Mouse (Mus musculus) right cerebral cortex, adult 2 months (tissue): Measurements from ENCODE around the gene Dab2ip.

Experiments used
- DNase-seq, 2 experiments: peaks; one replicate each; pipeline ENCODE4 v3.0.0; 2021 to 2022; ENCODE audit warnings: low spot score in 2 of 2

Dab2ip gene

GRCm38 (mm10) chr2:35595102-35595501 lies 37.0 kb downstream of the Dab2ip start:
- DNase-seq = no peak

DNA sequence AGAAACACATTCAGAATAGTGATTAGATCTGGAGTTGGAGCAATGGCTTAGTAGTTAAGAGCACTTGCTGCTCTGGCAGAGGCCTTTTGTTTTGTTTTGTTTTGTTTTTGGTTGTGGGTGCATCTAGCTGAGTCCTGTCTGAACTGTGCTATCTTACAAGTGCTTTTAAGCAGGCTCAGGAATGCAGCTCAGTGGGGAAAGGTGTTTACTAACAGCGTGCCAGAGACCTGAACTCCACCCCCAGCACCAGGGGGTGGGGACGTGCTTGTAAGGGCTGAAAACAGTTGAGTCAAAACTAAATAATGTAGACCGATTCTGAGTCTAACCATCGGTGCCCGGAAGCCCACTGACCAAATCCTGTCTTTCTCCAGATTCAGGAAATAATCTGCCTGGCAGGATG lies 37.7 kb downstream of the Dab2ip start:
- no peak for DNase-seq

- no peak for DNase-seq
Measured at GRCm38 (mm10) chr2:35596796-35597195, 38.7 kb downstream of the Dab2ip start.

DNA sequence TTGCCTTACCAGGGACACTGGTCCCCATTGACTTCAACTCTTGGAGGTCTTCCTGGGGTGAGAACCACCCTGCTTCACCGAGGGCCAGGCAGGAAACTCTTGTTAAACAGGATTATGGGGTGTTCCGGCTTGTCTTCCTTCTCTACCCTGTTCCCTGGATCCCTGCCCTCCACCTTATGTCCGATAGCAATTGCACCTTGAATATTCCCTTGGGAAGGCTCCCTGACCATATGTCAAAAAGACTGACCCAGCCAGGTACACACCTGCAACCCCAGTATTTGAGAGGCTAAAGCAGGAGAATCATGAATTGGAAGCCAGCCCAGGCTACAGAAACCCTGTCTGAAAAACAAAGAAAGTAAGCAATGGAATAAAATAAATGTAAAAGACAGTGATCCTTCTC lies 40.8 kb downstream of the Dab2ip start:
- DNase-seq = no peak

DNA sequence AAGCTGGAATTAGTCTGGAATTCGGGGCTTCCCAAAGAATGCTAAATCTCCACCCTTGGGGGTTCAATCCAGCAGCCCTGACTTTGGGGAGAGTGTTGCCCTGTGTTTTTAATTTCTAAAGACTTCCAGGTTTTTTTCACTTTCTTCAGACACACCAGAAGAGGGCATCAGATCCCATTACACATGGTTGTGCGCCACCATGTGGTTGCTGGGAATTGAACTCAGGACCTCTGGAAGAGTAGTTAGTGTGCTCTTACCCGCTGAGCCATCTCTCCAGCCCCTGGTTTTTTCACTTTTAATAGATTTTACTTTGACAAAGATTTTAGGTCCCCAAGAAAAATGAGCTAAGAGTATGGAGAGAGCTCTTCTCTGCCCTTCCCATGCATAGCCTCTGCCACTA lies 43.6 kb downstream of the Dab2ip start:
- no peak for DNase-seq

DNA sequence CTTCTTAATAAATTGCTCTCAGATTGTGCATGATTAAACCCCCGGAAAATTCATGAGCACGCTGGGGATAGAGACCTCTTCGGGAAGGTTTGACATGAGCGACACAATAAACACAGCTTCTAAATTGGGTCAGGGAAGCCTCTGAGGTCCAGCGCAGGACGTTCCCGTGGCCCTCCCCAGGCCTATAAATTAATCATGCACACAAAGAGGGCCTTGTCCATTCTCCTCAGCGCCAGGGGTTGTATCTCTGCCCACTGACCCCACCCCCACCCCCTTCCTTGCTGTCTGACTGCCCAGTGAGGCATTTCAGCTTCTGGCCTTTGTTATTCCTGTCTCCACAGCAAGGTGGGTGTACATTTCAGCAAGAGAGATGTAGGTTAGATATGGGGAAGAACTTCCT lies 49.4 kb downstream of the Dab2ip start:
- no peak for DNase-seq

DNA sequence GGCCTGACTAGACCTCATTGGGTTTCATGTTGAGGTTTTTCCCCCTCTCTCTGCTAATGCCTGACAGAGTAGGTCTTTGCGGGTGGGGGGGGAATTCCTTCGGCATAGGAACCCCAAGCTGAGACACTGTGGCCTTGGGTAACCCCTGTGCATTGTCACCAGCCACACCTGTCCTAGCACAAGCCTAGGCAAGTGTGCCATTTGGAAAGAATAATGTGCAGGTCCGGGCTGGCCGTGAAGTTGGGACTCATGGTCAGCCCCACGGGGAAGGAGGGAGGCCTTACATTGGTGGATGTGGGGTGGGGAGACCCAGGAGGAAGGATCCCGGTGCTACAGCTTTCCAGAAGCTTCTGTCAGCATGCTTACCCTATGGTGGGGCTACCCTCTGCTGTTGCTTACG lies 50.8 kb downstream of the Dab2ip start:
- no peak for DNase-seq

- DNase-seq = peak; percentile 39 to 47
Measured at GRCm38 (mm10) chr2:35609317-35609716, 51.3 kb downstream of the Dab2ip start.

DNA sequence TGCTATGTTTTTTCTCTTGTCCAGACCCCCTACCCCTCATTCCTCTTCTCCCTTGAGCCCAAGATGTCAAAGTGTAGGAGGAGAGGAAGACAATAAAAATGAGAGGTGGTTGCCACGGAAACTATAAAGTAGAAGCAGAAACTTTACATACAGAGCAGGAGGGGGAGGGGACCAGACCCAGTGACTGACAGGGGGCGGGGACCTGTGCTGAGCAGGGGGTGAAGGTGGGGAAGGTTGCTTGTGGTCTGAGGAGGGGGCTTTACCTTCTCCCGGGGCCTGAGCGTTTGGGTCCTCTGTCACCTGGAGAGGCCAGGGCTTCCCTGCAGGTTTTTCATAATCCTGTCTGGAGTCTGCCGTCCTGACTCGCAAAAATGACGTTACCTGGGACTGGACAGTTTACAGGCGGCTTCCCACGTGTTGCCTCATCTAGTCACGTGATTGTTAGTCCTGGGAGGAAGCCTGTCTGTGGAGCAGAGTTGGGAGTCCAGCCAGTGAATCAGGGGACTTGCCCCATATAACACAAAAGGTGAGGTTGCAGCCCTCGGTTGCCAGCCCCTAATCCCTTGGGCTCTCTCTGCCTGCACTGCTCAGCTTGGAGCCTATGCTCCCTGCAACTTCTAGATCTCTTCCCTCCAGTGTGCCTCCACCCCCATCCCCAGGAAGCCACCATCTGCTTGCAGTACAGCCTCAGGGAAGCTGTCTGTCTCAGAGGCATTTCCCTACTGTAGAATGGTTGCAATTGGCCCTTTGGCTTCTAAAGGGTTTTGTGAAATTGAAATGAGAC lies 52.3 kb downstream of the Dab2ip start:
- DNase-seq = peak; percentile 69 to 76

GRCm38 (mm10) chr2:35610976-35611375 lies 52.9 kb downstream of the Dab2ip start:
- DNase-seq = peak in 1 of 2 experiments; percentile 26

DNA sequence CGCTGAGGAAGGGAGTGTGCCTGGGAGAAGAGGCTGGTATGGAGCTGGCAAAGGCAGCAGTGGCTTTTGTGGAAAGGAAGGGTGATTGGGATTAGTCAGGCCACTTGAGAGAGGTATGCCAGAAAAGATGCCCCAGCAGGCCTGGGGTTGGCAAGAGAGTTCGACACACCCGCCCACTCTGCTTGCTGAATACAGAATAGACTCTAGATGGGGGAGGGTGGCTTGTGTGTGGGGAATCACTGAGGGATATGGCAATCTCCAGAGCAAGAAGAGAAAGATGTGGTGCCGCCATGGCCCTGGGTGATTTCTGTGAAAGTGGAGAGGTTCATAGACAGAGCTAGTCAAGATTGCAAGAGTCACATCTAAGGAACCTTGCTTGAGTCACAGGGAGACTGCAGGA lies 53.6 kb downstream of the Dab2ip start:
- peak in 1 of 2 experiments; percentile 45 for DNase-seq

GRCm38 (mm10) chr2:35612297-35612696 lies 54.2 kb downstream of the Dab2ip start:
- DNase-seq = no peak

GRCm38 (mm10) chr2:35613946-35614353 lies 55.9 kb downstream of the Dab2ip start:
- no peak for DNase-seq

DNA sequence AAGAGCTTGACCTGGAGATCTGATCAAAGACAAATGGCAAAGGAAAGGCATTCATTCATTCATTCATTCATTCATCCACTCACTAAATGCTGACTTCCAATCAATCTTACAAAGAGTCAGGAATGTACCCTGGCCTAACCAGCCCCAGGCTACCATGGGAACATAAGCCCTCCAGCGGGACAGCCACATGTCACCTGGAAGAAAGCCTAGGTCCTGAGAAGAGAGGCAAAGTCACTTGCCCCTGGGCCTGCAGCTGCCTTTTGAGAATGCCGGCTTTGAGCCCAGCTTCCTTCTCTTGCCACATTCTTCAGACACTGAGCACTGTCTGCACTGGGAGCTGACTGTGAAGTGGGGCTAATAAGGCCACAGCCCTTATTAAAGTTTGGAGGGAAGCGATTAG lies 56.3 kb downstream of the Dab2ip start:
- DNase-seq = no peak

DNA sequence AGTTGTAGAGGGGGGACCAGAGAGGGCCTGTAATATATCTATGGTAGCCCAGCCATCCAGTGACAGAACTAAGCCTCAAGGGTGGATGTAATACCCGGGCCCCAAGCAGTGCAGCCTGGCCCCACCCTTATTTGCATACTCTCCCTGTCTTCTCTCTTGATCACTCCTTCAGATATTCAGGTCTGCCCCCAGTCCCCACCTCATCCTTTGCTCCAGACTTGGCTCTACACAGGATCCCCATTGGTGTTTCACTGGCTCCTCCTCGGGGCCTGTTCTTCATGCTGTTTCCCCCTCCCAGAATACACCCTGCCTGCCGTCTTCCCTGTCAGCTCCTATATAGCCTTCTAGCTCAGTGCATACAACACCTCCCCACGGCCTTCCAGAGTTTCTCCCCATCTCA lies 57.3 kb downstream of the Dab2ip start:
- DNase-seq = no peak

GRCm38 (mm10) chr2:35615977-35616376 lies 57.9 kb downstream of the Dab2ip start:
- no peak for DNase-seq

- DNase-seq = no peak
Measured at GRCm38 (mm10) chr2:35616891-35617658, 59.0 kb downstream of the Dab2ip start.

DNA sequence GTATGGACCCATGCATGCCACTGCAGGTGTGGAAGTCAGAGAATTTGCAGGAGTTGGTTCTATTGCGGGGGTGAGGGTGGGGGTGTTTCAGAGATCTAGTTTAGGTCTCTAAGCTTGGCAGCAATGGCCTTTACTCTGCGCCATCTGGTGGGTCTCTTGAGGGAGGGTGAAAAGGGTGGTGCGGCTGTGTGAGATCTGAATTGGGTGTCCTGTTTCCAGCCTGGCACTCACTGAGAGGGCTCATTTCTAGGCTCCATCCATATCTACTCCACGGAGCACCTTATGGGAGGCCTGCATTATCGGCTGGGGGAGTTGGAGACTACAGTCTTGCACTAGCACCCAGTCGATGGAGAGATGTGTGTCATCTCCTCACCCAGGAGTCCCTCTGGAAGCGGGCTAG lies 60.9 kb downstream of the Dab2ip start:
- DNase-seq = no peak

- DNase-seq = no peak
Measured at GRCm38 (mm10) chr2:35619532-35619931, 61.5 kb downstream of the Dab2ip start.

DNA sequence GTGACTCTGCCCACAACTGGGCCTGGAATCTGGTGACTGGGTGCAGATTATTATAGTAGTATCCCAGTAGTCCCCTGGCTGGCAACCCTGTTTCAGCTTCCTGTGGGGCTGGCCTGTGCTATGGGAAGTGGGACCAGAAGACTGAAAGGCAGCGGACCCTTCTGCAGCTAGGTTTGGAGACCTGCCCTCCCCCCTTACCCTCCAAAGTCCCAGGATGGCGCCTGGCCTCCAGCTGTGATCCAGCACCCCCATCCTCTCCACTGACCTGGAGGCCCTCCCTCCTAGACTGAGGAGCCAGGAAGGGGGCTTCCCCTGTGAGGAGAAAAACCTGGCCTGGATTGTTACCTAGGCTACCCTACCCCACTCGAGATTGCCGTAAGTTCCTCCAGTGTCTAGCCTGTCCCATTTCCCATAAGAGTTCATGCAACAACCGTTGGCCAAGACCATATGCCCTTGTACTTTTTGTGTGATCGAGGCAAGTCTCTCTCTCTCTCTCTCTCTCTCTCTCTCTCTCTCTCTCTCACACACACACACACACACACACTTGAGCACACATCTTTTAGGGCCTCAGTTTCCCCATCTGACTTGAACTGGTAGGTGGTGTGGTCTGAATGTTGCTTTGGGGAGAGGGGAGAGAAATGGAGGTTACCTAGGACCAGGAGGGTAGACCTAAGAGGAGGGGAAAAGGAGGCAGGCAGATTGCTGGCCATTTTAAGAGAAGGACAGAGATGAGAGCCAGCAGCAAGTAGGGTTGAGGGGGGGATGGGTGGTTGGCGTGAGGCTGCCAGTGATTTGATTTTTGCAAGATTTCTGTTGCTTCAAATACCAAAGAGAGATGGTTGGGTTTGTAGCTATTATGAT lies 62.5 kb downstream of the Dab2ip start:
- DNase-seq = no peak

DNA sequence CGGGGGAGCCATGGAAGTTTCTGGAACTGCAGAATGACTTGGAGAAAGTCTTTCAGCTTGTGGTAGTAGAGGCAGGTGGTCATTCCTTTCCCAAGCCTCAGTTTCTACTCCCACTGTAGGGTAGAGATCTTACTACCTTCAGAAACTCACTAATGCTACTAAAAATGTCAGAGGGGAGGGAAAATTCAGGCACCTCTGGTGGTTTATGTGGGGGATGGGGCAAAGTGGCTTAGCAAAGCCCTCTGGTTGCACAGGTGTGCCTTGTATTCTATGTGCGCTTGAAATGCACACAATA lies 63.1 kb downstream of the Dab2ip start:
- no peak for DNase-seq

- DNase-seq = no peak
Measured at GRCm38 (mm10) chr2:35621796-35622195, 63.7 kb downstream of the Dab2ip start.
